Mouse (Mus musculus) heart, adult 2 months (tissue): ENCODE results near the gene Rnf185. TPM values are rescaled to one million over a fixed set of nuclear protein-coding genes. Genes with fewer than 3 reads are reported as not detected.

ENCODE experiments used
- DNase-seq, 2 experiments: peaks; one replicate each; pipeline ENCODE4 v3.0.0; 2021
- H3K27ac ChIP-seq: fragments of 200-600 bp; 2 replicates; pipeline ENCODE4 v1.8.1; 2022
- H3K27me3 ChIP-seq: fragments of 200-500 bp; 2 replicates; pipeline ENCODE4 v1.6.1; 2012; ENCODE audit warnings: mild to moderate bottlenecking, low read length, inconsistent platforms, mixed read lengths; ENCODE audit not compliant: control insufficient read depth, insufficient read depth
- H3K36me3 ChIP-seq: fragments of 200-500 bp; 2 replicates; pipeline ENCODE4 v1.6.1; 2012; ENCODE audit warnings: low read length, inconsistent platforms; ENCODE audit not compliant: control insufficient read depth, insufficient read depth
- H3K4me1 ChIP-seq: fragments of 200-500 bp; 2 replicates; pipeline ENCODE4 v1.6.1; 2011; ENCODE audit warnings: low read length; ENCODE audit not compliant: control insufficient read depth, insufficient read depth
- H3K4me3 ChIP-seq: fragments of 200-600 bp; 2 replicates; pipeline ENCODE4 v1.8.1; 2022
- H3K79me2 ChIP-seq: fragments of 200-500 bp; replicated peaks from 2 replicates; pipeline ENCODE4 v1.6.1; 2012; ENCODE audit warnings: mild to moderate bottlenecking, inconsistent platforms, low read length, moderate library complexity, mixed read lengths; ENCODE audit not compliant: control insufficient read depth, insufficient read depth
- H3K9ac ChIP-seq: fragments of 200-500 bp; 2 replicates; pipeline ENCODE4 v1.6.1; 2012; ENCODE audit warnings: low read depth, mild to moderate bottlenecking, control low read depth, inconsistent platforms, low read length, mixed read lengths
- CTCF ChIP-seq: fragments of 200-600 bp; IDR thresholded peaks from 2 replicates; pipeline ENCODE4 v1.8.1; 2022; ENCODE audit warnings: antibody characterized with exemption, mild to moderate bottlenecking, moderate library complexity
- EP300 ChIP-seq: fragments of 200-500 bp; IDR thresholded peaks from 2 replicates; pipeline ENCODE4 v1.6.1; 2011; ENCODE audit warnings: low read depth, low read length, control low read depth; ENCODE audit not compliant: insufficient read depth
- POLR2A ChIP-seq: fragments of 200-500 bp; IDR thresholded peaks from 2 replicates; pipeline ENCODE4 v1.6.1; 2011; ENCODE audit warnings: mild to moderate bottlenecking, low read depth, low read length, control low read depth; ENCODE audit not compliant: insufficient read depth
- WGBS: fragments of 180-500 bp; shearing (Covaris S2); methylation state at CpG from one replicate; pipeline ENCODE4 v1.1.7; 2018; 5-methylcytosine and 5-hydroxymethylcytosine counted together
- intact Hi-C: fragments of 180-260 bp; cut with DNase I; formaldehyde crosslinking; loops from one replicate; pipeline ENCODE4 v1.15.1; 2025
- polyA plus RNA-seq: library from polyadenylated mRNA; depleted of rRNA; stranded (reverse); fragments of >200 nt; gene quantifications from 2 replicates; pipeline ENCODE4 v1.2.3, GENCODE M21; 2012
- total RNA-seq, 2 experiments: library from RNA; stranded (reverse); gene quantifications; 2 replicates each; pipeline ENCODE4 v1.2.3; 2021

The Rnf185 gene
- total and polyA plus RNA-seq, 3 experiments: 19.9 to 23.0 (median 21.6) TPM

DNA sequence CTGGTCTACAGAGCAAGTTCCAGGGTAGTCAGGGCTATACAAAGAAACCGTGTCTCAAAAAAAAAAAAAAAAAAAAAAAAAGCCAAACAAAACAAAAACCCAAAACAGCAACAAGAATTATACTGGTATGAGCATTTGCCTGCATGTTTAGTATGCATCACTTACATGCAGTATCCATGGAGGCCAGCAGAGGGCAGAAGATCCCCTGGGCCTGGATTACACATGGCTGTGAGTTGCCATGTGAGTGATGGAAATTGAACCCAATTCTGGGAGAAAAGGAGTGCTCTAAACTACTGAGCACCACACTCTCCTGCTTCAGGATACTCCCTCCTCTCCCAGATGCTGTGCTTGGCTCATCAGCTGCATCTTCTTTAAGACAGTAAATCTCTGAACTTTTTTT is 4.2 kb upstream of the Rnf185 start:
- DNase-seq: peak; percentile 43 to 69
- H3K36me3 ChIP-seq: no peaks in the 10 kb centered on the region
- H3K4me1 ChIP-seq: peaks cover 3% of the 10 kb centered on the region
- no peak overlapping the region for H3K9ac ChIP-seq
- H3K79me2 ChIP-seq: 0 out of 2 replicates have a peak, but pooled peaks cover 2% of the 10 kb centered on the region
- 14% methylated on average over 1 of the region's 1 CpGs for WGBS
- intact Hi-C loops: no loop called here
- TF ChIP-seq CTCF (peak; percentile 82), POLR2A (no peak), EP300 (no peak)
- H3K27me3 ChIP-seq: no peaks in the 10 kb centered on the region
- H3K4me3 ChIP-seq: no peak overlapping the region
- H3K27ac ChIP-seq: no peak overlapping the region

DNA sequence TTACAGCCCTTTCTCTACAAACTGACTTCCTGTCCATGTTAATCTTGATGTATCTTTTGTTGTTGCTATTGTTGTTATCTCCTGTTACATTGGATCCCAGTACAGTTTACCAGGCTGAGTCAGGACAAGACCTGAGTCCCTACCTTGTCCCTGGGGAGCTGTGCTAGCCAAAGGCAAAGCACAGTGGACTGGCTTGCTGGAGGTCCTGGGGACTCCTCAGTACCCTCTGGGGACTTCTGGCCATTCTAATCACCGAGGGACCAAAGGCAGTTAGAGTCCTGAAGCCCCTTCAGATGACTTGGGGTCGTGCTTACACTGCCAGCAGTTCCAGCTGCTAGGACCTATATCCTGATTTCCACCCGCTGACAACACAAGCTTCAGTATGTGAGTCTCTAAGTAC is 2.3 kb upstream of the Rnf185 start:
- no peak for DNase-seq
- Histone ChIP-seq H3K9ac (no peak overlapping the region), H3K27ac (no peak overlapping the region), H3K27me3 (no peaks in the 10 kb centered on the region), H3K4me1 (peaks cover 7% of the 10 kb centered on the region), H3K4me3 (no peak overlapping the region), H3K79me2 (0 out of 2 replicates have a peak, but pooled peaks cover 2% of the 10 kb centered on the region), H3K36me3 (no peaks in the 10 kb centered on the region)
- TF ChIP-seq CTCF (no peak), POLR2A (no peak), EP300 (no peak)
- intact Hi-C loops: loop anchor here (5.0 kb wide), 1 partner anchor 122 kb away; the partner anchor contains the start of gene Pik3ip1
- 93% methylated on average over 3 of the region's 3 CpGs for WGBS

DNA sequence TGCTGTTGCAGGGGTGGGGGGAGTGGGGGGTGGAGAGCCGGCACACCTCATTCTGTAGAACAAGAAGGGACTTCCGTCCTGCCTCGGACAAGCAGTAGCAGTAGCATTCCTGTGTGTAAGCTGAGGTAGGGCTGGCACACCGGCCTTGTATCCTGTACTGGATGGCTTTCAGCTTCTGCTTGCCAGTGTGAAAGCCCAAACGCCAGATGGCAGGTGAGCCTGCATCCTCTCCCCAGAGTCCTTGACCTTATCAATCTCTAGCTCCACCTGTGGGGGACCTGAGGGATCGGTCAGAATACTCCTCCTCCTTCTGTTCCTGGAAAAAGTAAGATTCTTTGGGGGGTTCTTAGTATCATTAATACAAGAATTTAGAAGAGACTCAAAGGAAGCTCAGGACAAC is 1.3 kb upstream of the Rnf185 start:
- Histone ChIP-seq H3K79me2 (0 out of 2 replicates have a peak, but pooled peaks cover 2% of the 10 kb centered on the region), H3K4me3 (no peak overlapping the region), H3K27me3 (no peaks in the 10 kb centered on the region), H3K36me3 (no peaks in the 10 kb centered on the region), H3K4me1 (peaks cover 7% of the 10 kb centered on the region), H3K9ac (0 out of 2 replicates have a peak overlapping the region, but pooled peaks have one; percentile 30), H3K27ac (no peak overlapping the region)
- intact Hi-C loops: loop anchor here (2.0 to 5.0 kb wide), 2 partner anchors 121 to 195 kb away; partner anchors contain the start of genes Morc2a and Pik3ip1
- TF ChIP-seq CTCF (peak; percentile 43), POLR2A (no peak), EP300 (no peak)
- DNase-seq: no peak
- WGBS: 44% methylated on average over 6 of the region's 6 CpGs

DNA sequence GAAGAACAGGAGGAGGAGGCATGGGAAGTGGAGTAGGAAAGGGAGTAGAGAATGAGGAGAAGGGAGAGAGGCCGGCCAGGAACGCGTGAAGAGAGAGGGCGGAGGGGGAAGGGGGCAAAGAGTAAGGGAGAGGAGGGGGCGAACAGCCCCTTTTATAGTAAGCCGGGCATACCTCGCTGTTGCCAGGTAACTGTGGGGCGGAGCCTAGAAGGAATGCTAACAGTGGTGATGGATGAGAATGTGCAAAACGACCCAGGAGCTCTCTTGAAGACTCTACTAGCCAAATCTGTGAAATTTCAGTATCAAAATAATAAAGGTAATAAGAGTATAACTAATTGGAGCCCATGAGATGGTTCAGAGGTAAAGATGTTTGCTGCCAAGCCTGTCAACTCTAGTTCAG is 606 bp upstream of the Rnf185 start:
- H3K9ac ChIP-seq: peak overlapping the region; percentile 60
- no peaks in the 10 kb centered on the region for H3K36me3 ChIP-seq
- peaks cover 7% of the 10 kb centered on the region for H3K4me1 ChIP-seq
- no peaks in the 10 kb centered on the region for H3K27me3 ChIP-seq
- intact Hi-C loops: loop anchor here (1.0 to 5.0 kb wide), 3 partner anchors 44 to 196 kb away; partner anchors contain the start of genes Morc2a and Pik3ip1
- 0 out of 2 replicates have a peak, but pooled peaks cover 3% of the 10 kb centered on the region for H3K79me2 ChIP-seq
- WGBS: 0% methylated on average over 8 of the region's 9 CpGs
- peak overlapping the region; percentile 90 for H3K27ac ChIP-seq
- peak overlapping the region; percentile 65 for H3K4me3 ChIP-seq
- no peak for TF ChIP-seq CTCF
- no peak for TF ChIP-seq EP300
- TF ChIP-seq POLR2A: no peak
- DNase-seq: peak; percentile 10 to 32

DNA sequence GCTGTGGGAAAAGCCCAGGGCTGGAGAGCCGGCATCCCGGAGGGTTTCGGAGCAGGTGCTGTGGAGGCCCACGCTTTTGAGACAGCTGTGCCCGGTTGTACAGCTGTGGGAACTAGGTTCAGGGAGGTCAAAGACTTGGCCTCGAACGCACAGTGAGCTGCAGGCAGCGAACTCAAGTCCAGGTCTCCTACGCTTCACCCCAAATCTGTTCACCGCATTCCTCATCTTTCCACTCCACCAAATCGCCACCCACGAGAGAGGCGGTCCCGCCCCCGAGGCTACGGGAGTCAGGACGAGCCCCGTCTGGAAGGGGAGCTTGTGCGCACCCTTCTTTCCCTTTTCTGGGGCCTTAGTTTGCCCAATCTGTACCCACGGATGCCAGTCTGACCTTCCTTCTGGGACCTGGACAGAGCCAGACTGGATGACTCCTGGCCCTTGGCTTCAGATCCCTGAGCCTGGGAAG is 431 bp downstream of the Rnf185 start:
- Histone ChIP-seq H3K27ac (peak overlapping the region; percentile 90), H3K36me3 (no peaks in the 10 kb centered on the region; the same call in 1 of the 2 replicates), H3K4me1 (peaks cover 8% of the 10 kb centered on the region), H3K27me3 (no peaks in the 10 kb centered on the region), H3K9ac (peak overlapping the region; percentile 86), H3K79me2 (peaks cover 6% of the 10 kb centered on the region; the same call in 1 of the 2 replicates), H3K4me3 (peak overlapping the region; percentile 65)
- no peak for DNase-seq
- 0% methylated on average over 20 of the region's 20 CpGs for WGBS
- TF ChIP-seq POLR2A: no peak
- intact Hi-C loops: loop anchor here (1.0 to 5.0 kb wide), 4 partner anchors 43 to 197 kb away; partner anchors contain the start of genes Morc2a and Pik3ip1

DNA sequence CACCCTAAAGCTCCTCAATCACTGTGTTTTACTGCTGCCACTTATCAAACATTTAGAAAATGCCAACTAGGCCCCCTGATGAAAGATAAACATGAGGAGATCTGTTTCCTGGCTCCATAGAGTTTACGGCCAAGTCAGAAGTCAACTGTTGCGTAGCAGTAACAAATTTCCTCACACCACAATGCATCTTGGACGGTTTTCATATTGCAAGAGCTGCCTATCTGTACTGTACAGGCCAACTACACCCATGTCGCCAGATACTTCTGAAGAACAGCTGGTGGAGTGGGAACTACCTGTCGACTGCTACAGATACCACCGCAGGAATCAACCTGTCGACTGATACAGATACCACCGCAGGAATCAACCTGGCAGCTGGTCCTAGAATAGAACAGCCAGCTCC is 7.3 kb downstream of the Rnf185 start:
- Histone ChIP-seq H3K9ac (no peak overlapping the region), H3K4me3 (no peak overlapping the region), H3K79me2 (peaks cover 14% of the 10 kb centered on the region), H3K27me3 (no peaks in the 10 kb centered on the region), H3K36me3 (peaks cover 8% of the 10 kb centered on the region), H3K27ac (no peak overlapping the region), H3K4me1 (peaks cover 11% of the 10 kb centered on the region)
- TF ChIP-seq EP300 (no peak), CTCF (no peak), POLR2A (no peak)
- no peak for DNase-seq
- intact Hi-C loops: no loop called here
- 52% methylated on average over 8 of the region's 8 CpGs for WGBS
